Mouse (Mus musculus) neural tube, embryonic 15.5 days (tissue): ENCODE measurements around the gene Copg1. TPM values are rescaled to one million over a fixed set of nuclear protein-coding genes. Genes with fewer than 3 reads are reported as not detected.
A peak's percentile ranks its signal among the peaks of the same experiment; 100 is the strongest.

Experiments
- ATAC-seq: fragments of 200-750 bp; cut with Nextera tagmentation; 2 replicates; pipeline ENCODE4 v1.8.0; 2017; ENCODE audit warnings: mild to moderate bottlenecking, moderate TSS enrichment, moderate library complexity; ENCODE audit not compliant: low FRiP score
- H3K27ac ChIP-seq: fragments of 300-500 bp; sonication (generic); replicated peaks from 2 replicates; pipeline ENCODE4 v1.5.1; 2015; ENCODE audit warnings: mild to moderate bottlenecking, inconsistent platforms
- H3K27me3 ChIP-seq: fragments of 300-500 bp; sonication (generic); replicated peaks from 2 replicates; pipeline ENCODE4 v1.6.1; 2015; ENCODE audit warnings: inconsistent platforms
- H3K36me3 ChIP-seq: fragments of 300-500 bp; sonication (generic); 2 replicates; pipeline ENCODE4 v1.6.1; 2015; ENCODE audit warnings: inconsistent platforms
- H3K4me1 ChIP-seq: fragments of 300-500 bp; sonication (generic); 2 replicates; pipeline ENCODE4 v1.6.1; 2015; ENCODE audit warnings: inconsistent platforms
- H3K4me2 ChIP-seq: fragments of 300-500 bp; sonication (generic); 2 replicates; pipeline ENCODE4 v1.6.1; 2015; ENCODE audit warnings: inconsistent platforms, mild to moderate bottlenecking, moderate library complexity
- H3K4me3 ChIP-seq: fragments of 300-500 bp; sonication (generic); replicated peaks from 2 replicates; pipeline ENCODE4 v1.5.1; 2015; ENCODE audit warnings: mild to moderate bottlenecking, inconsistent platforms
- H3K9ac ChIP-seq: fragments of 300-500 bp; sonication (generic); replicated peaks from 2 replicates; pipeline ENCODE4 v1.6.1; 2015; ENCODE audit warnings: mild to moderate bottlenecking, inconsistent platforms
- H3K9me3 ChIP-seq: fragments of 300-500 bp; sonication (generic); replicated peaks from 2 replicates; pipeline ENCODE4 v1.6.1; 2016; ENCODE audit warnings: inconsistent platforms
- WGBS: fragments of 180-500 bp; shearing (Covaris S2); methylation state at CpG from one replicate; pipeline ENCODE4 v1.1.7; 2015; ENCODE audit warnings: mixed read lengths; 5-methylcytosine and 5-hydroxymethylcytosine counted together
- polyA plus RNA-seq: library from polyadenylated mRNA; unstranded; fragments of >200 nt; fragmentation: Nextera tagmentation; extraction: Ambion mirVana; gene quantifications from 2 replicates; pipeline ENCODE4 v1.2.1, GENCODE M21; 2015

Copg1 gene
- polyA plus RNA-seq, 1 experiment from 2014 or later = 207 TPM

GRCm38 (mm10) chr6:87851871-87852270 lies 35.7 kb upstream of the Copg1 start:
- no peaks in the 10 kb centered on the region for H3K9me3 ChIP-seq
- peaks cover 31% of the 10 kb centered on the region for H3K4me1 ChIP-seq
- no peak overlapping the region for H3K9ac ChIP-seq
- peaks cover 4% of the 10 kb centered on the region; the same call in 1 of the 2 replicates for H3K36me3 ChIP-seq
- H3K4me3 ChIP-seq = no peak overlapping the region
- H3K27me3 ChIP-seq = no peaks in the 10 kb centered on the region
- no peak overlapping the region for H3K27ac ChIP-seq
- peak overlapping the region; percentile 87; the same call in 1 of the 2 replicates for H3K4me2 ChIP-seq
- WGBS = 87% methylated on average over 6 of the region's 6 CpGs
- no peak for ATAC-seq

GRCm38 (mm10) chr6:87853446-87853845 lies 34.2 kb upstream of the Copg1 start:
- no peak overlapping the region for H3K4me3 ChIP-seq
- no peak for ATAC-seq
- no peaks in the 10 kb centered on the region for H3K27me3 ChIP-seq
- H3K36me3 ChIP-seq = no peaks in the 10 kb centered on the region; the same call in 1 of the 2 replicates
- no peak overlapping the region for H3K27ac ChIP-seq
- no peak overlapping the region for H3K4me2 ChIP-seq
- WGBS = 88% methylated on average over 4 of the region's 4 CpGs
- peaks cover 17% of the 10 kb centered on the region for H3K4me1 ChIP-seq
- no peaks in the 10 kb centered on the region for H3K9me3 ChIP-seq
- no peak overlapping the region for H3K9ac ChIP-seq

- no peaks in the 10 kb centered on the region for H3K4me1 ChIP-seq
- no peak overlapping the region for H3K4me3 ChIP-seq
- H3K4me2 ChIP-seq = no peak overlapping the region
- no peak overlapping the region for H3K9ac ChIP-seq
- H3K36me3 ChIP-seq = no peaks in the 10 kb centered on the region
- H3K27ac ChIP-seq = no peak overlapping the region
- WGBS = 67% methylated on average over 1 of the region's 1 CpGs
- ATAC-seq = no peak
- no peaks in the 10 kb centered on the region for H3K27me3 ChIP-seq
- H3K9me3 ChIP-seq = no peaks in the 10 kb centered on the region
Measured at GRCm38 (mm10) chr6:87857071-87857470, 30.5 kb upstream of the Copg1 start.

- H3K9ac ChIP-seq = no peak overlapping the region
- WGBS = 87% methylated on average over 6 of the region's 6 CpGs
- H3K4me3 ChIP-seq = no peak overlapping the region
- H3K27ac ChIP-seq = no peak overlapping the region
- H3K27me3 ChIP-seq = no peaks in the 10 kb centered on the region
- H3K4me2 ChIP-seq = no peak overlapping the region
- H3K9me3 ChIP-seq = no peaks in the 10 kb centered on the region
- ATAC-seq = no peak
- no peaks in the 10 kb centered on the region for H3K4me1 ChIP-seq
- no peaks in the 10 kb centered on the region for H3K36me3 ChIP-seq
Measured at GRCm38 (mm10) chr6:87866211-87866610, 21.4 kb upstream of the Copg1 start.

- no peaks in the 10 kb centered on the region for H3K4me1 ChIP-seq
- H3K27ac ChIP-seq = no peak overlapping the region
- no peak for ATAC-seq
- no peaks in the 10 kb centered on the region for H3K27me3 ChIP-seq
- H3K4me3 ChIP-seq = no peak overlapping the region
- H3K9me3 ChIP-seq = no peaks in the 10 kb centered on the region
- 82% methylated on average over 2 of the region's 2 CpGs for WGBS
- H3K4me2 ChIP-seq = no peak overlapping the region
- no peak overlapping the region for H3K9ac ChIP-seq
- no peaks in the 10 kb centered on the region for H3K36me3 ChIP-seq
Measured at GRCm38 (mm10) chr6:87867256-87867655, 20.4 kb upstream of the Copg1 start.

- Histone ChIP-seq H3K27me3 (no peaks in the 10 kb centered on the region), H3K9ac (no peak overlapping the region), H3K27ac (no peak overlapping the region), H3K4me2 (no peak overlapping the region), H3K9me3 (no peaks in the 10 kb centered on the region), H3K4me1 (no peaks in the 10 kb centered on the region), H3K4me3 (no peak overlapping the region), H3K36me3 (no peaks in the 10 kb centered on the region)
- 84% methylated on average over 9 of the region's 9 CpGs for WGBS
- no peak for ATAC-seq
Measured at GRCm38 (mm10) chr6:87868871-87869506, 18.6 kb upstream of the Copg1 start.

- 78% methylated on average over 1 of the region's 1 CpGs for WGBS
- Histone ChIP-seq H3K4me2 (no peak overlapping the region), H3K27ac (no peak overlapping the region)
Measured at GRCm38 (mm10) chr6:87870440-87870839, 17.2 kb upstream of the Copg1 start.

GRCm38 (mm10) chr6:87871240-87871639 lies 16.4 kb upstream of the Copg1 start:
- H3K36me3 ChIP-seq = no peaks in the 10 kb centered on the region
- 86% methylated on average over 7 of the region's 7 CpGs for WGBS
- no peak overlapping the region for H3K27ac ChIP-seq
- no peaks in the 10 kb centered on the region for H3K27me3 ChIP-seq
- no peaks in the 10 kb centered on the region for H3K9me3 ChIP-seq
- no peaks in the 10 kb centered on the region for H3K4me1 ChIP-seq
- no peak overlapping the region for H3K4me3 ChIP-seq
- no peak overlapping the region for H3K9ac ChIP-seq
- no peak overlapping the region for H3K4me2 ChIP-seq
- ATAC-seq = no peak

More at GRCm38 (mm10) chr6:87870440-87870839, 17.2 kb upstream of the Copg1 start:
- Histone ChIP-seq H3K9ac (no peak overlapping the region), H3K4me3 (no peak overlapping the region), H3K27me3 (no peaks in the 10 kb centered on the region), H3K36me3 (no peaks in the 10 kb centered on the region), H3K9me3 (no peaks in the 10 kb centered on the region), H3K4me1 (no peaks in the 10 kb centered on the region)
- no peak for ATAC-seq

GRCm38 (mm10) chr6:87873104-87873503 lies 14.5 kb upstream of the Copg1 start:
- H3K9me3 ChIP-seq = no peaks in the 10 kb centered on the region
- WGBS = 50% methylated on average over 1 of the region's 1 CpGs
- H3K4me2 ChIP-seq = no peak overlapping the region
- no peak overlapping the region for H3K27ac ChIP-seq
- H3K4me1 ChIP-seq = no peaks in the 10 kb centered on the region
- no peaks in the 10 kb centered on the region for H3K36me3 ChIP-seq
- H3K9ac ChIP-seq = no peak overlapping the region
- no peak for ATAC-seq
- H3K27me3 ChIP-seq = no peaks in the 10 kb centered on the region
- H3K4me3 ChIP-seq = no peak overlapping the region

- Histone ChIP-seq H3K36me3 (no peaks in the 10 kb centered on the region), H3K4me2 (no peak overlapping the region), H3K9ac (no peak overlapping the region), H3K27ac (no peak overlapping the region), H3K27me3 (no peaks in the 10 kb centered on the region), H3K4me3 (no peak overlapping the region), H3K4me1 (no peaks in the 10 kb centered on the region), H3K9me3 (no peaks in the 10 kb centered on the region)
- no peak for ATAC-seq
- WGBS = 88% methylated on average over 2 of the region's 2 CpGs
Measured at GRCm38 (mm10) chr6:87873963-87874362, 13.7 kb upstream of the Copg1 start.

- no peaks in the 10 kb centered on the region for H3K27me3 ChIP-seq
Measured at GRCm38 (mm10) chr6:87875083-87875482, 12.5 kb upstream of the Copg1 start.

GRCm38 (mm10) chr6:87875562-87875961 lies 12.1 kb upstream of the Copg1 start:
- no peaks in the 10 kb centered on the region for H3K4me1 ChIP-seq
- no peak overlapping the region for H3K27ac ChIP-seq
- H3K27me3 ChIP-seq = no peaks in the 10 kb centered on the region
- H3K4me3 ChIP-seq = no peak overlapping the region
- no peak overlapping the region for H3K4me2 ChIP-seq
- 91% methylated on average over 7 of the region's 7 CpGs for WGBS
- H3K9me3 ChIP-seq = no peaks in the 10 kb centered on the region
- no peak for ATAC-seq
- no peaks in the 10 kb centered on the region for H3K36me3 ChIP-seq
- no peak overlapping the region for H3K9ac ChIP-seq

More at GRCm38 (mm10) chr6:87875083-87875482, 12.5 kb upstream of the Copg1 start:
- no peaks in the 10 kb centered on the region for H3K4me1 ChIP-seq
- no peaks in the 10 kb centered on the region for H3K36me3 ChIP-seq
- H3K4me2 ChIP-seq = no peak overlapping the region
- H3K4me3 ChIP-seq = no peak overlapping the region
- 83% methylated on average over 1 of the region's 1 CpGs for WGBS
- ATAC-seq = no peak
- no peak overlapping the region for H3K27ac ChIP-seq
- no peak overlapping the region for H3K9ac ChIP-seq
- H3K9me3 ChIP-seq = no peaks in the 10 kb centered on the region
